In genomic region chr4:139199126-139199525, GRCm38 (mm10) we compare ENCODE assay signal across 11 mouse cellular contexts. TPM values are rescaled to one million over a fixed set of nuclear protein-coding genes. Genes with fewer than 3 reads are reported as not detected.
DNase-seq lines count a peak whose midpoint lies in the region; ATAC-seq and TF ChIP-seq lines count a peak whose summit lies in the region.
"Had no signal": no experiment of that assay in that cellular context is flagged by ENCODE, and none has a peak within 500 bp of the region (broad histone marks: within the 10 kb centered on the region; RNA-seq: fewer than 3 reads in every experiment).

No protein-coding gene starts in this region.

- H3K4me3 ChIP-seq in bone marrow macrophage, adult 2 months (ENCODE audit: insufficient read depth, low read length): peak overlapping the region; percentile 37
- no peak overlapping the region for H3K4me3 ChIP-seq in liver, embryonic 15.5 days (replicated peaks)
- H3K4me3 ChIP-seq: embryonic facial prominence, embryonic 10.5 days; midbrain, embryonic 15.5 days had no signal

- TF ChIP-seq CTCF in bone marrow macrophage, adult 2 months (IDR thresholded peaks at IDR 0.05; ENCODE audit: low read depth, low read length): no peak

- H3K9ac ChIP-seq in liver, embryonic 15.5 days: no peak overlapping the region
- H3K9ac ChIP-seq: midbrain, embryonic 15.5 days had no signal

- no peak for ATAC-seq in liver, embryonic 15.5 days (ENCODE audit: insufficient read depth)
- ATAC-seq: midbrain, embryonic 15.5 days had no signal

- 34% methylated on average over 9 of the region's 9 CpGs for WGBS in liver, embryonic 15.5 days (ENCODE audit: insufficient replicate concordance)

- no peaks in the 10 kb centered on the region for H3K9me3 ChIP-seq in liver, embryonic 15.5 days (replicated peaks)
- H3K9me3 ChIP-seq: embryonic facial prominence, embryonic 10.5 days; midbrain, embryonic 15.5 days had no signal

- peak overlapping the region; percentile 95 for H3K27ac ChIP-seq in bone marrow macrophage, adult 2 months (ENCODE audit: insufficient read depth, low read depth, low read length)
- H3K27ac ChIP-seq in liver, embryonic 15.5 days (replicated peaks): peak overlapping the region; percentile 67
- H3K27ac ChIP-seq: embryonic facial prominence, embryonic 10.5 days; kidney, postnatal 0 days; midbrain, embryonic 15.5 days had no signal

- H3K4me1 ChIP-seq in bone marrow macrophage, adult 2 months (ENCODE audit: control insufficient read depth, insufficient read depth, low read length): peaks cover 92% of the 10 kb centered on the region
- H3K4me1 ChIP-seq in liver, embryonic 15.5 days (replicated peaks): peaks cover 97% of the 10 kb centered on the region

- no peak for TF ChIP-seq POLR2A in bone marrow macrophage, adult 2 months (IDR thresholded peaks at IDR 0.05; ENCODE audit: borderline replicate concordance, low read depth, low read length)

- DNase-seq in thymus, postnatal 0 days (ENCODE audit: low spot score): peak; percentile 34
- DNase-seq in thymus, postnatal 10 days (ENCODE audit: low spot score in 2 of 2): no peak
- no peak for DNase-seq in frontal cortex, postnatal 10 days (ENCODE audit: low spot score in 2 of 2)
- DNase-seq in cerebellum, adult 18-20 months: no peak
- DNase-seq in frontal cortex, postnatal 36 days (ENCODE audit: low spot score in 2 of 2): no peak
- DNase-seq: retina, postnatal 1 day had no signal

- H3K36me3 ChIP-seq in liver, embryonic 15.5 days (replicated peaks): no peaks in the 10 kb centered on the region; the same call in 1 of the 2 replicates
- H3K36me3 ChIP-seq: midbrain, embryonic 15.5 days had no signal

- no peaks in the 10 kb centered on the region for H3K27me3 ChIP-seq in liver, embryonic 15.5 days
- H3K27me3 ChIP-seq: midbrain, embryonic 15.5 days had no signal

- H3K4me2 ChIP-seq in liver, embryonic 15.5 days: peak overlapping the region; percentile 40
- H3K4me2 ChIP-seq: midbrain, embryonic 15.5 days had no signal

RNA-seq across cellular contexts. Expression of gene Capzb, which starts 6.4 kb away (rescaled TPM):
- 415 and 425 TPM in 2 replicates for polyA plus RNA-seq in thymus, postnatal 0 days (2015; fragmentation: Nextera tagmentation; extraction: Ambion mirVana)
- 483 and 496 TPM in 2 replicates for polyA plus RNA-seq in bone marrow macrophage, adult 2 months (2012; ENCODE audit: insufficient read depth, insufficient read length, missing spikeins)
- 148 and 153 TPM in 2 replicates for polyA plus RNA-seq in liver, embryonic 15.5 days (2015; fragmentation: Nextera tagmentation; extraction: Ambion mirVana)
